Mouse (Mus musculus): ENCODE measurements at regions not wholly inside any gene's neighbourhood (a gene's known extent, or its start where the extent isn't known, plus 50 kb on each side); places are given as distances from the start of the nearest gene placed in this dataset.

- no peak for DNase-seq
Observed at GRCm38 (mm10) chr14:74397202-74397601, 243.4 kb upstream of the Htr2a start.

DNA sequence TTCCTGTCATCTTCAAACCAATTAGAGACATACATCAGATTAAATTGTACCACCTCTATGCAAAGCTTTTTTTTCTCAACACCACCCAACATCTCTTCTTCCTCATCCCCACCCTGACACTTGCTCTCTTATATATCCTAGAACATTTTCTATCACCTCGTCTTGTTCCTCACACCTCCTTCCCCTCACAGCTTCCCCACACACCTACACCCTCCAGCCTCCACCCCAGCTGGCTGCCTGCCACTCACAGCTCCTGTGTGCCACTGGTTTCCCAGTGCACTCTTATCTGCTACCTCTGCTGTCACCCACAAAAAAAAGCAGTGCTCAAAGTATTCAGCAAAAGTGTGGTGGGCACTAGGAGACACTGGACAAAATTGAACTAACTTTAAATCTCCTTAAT lies 231.2 kb upstream of the Htr2a start:
- DNase-seq = no peak

- no peak for DNase-seq
Observed at GRCm38 (mm10) chr14:74428226-74428625, 212.4 kb upstream of the Htr2a start.

GRCm38 (mm10) chr14:74464027-74464682 lies 176.5 kb upstream of the Htr2a start:
- DNase-seq = no peak

- no peak for DNase-seq
Observed at GRCm38 (mm10) chr14:74495504-74495903, 145.1 kb upstream of the Htr2a start.

DNA sequence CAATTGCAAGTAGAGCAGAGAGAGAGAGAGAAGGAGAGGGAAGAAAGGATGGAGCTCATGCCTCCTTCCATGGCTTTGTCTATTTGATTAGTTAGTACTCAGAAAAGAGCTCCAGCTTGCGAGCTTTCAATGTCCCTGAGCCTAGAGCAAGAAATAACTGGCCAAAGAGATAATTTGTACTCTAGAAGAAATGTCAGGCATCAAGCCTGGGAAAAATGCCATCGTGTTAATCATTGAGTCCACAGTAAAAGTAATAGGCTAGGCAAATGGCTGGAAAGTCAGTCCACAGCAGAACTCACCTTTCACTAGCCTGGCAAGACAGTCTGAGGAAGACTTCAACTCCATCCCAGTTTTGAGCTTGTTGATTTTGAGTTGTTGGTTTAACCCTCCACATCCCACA lies 129.1 kb upstream of the Htr2a start:
- no peak for DNase-seq

DNA sequence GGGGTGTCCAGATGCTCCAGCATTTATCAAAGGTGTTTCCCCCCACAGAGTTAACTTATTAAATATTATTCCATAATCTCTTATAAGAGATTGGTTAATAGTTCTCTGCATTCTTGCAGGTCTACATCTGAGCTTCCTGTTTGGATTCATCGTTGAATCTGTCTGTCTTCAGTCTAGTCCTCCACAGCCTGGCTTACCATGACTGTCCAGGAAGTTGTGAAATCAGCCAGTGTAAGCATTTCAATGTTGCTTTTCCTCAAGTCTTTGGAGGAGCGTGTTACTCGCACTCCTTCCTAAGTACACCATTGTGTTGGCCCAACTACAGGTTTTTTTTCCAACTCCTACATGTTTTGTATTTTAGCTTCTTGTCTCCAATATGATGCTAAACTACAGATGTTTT lies 124.2 kb upstream of the Htr2a start:
- no peak for DNase-seq

DNA sequence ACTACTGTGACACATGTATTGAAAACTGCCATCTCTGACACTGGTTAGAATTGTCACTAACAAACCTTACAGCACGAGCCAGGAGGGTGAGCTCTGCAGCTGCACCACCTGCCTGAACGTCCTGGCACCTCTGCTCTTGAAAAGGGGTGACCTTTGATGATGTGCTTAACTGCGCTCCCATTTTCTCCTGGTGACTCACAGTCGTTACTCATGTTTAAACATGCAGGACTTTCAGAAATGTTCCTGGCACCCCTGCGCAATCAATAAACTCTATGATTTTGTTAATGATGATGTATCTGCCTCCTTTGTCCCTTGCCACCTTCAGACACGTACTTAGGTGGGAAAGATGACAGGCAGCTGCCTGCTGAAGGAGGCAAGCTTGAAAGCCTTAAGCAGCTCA lies 121.1 kb upstream of the Htr2a start:
- DNase-seq = no peak

GRCm38 (mm10) chr14:74521669-74522068 lies 119.0 kb upstream of the Htr2a start:
- no peak for DNase-seq

DNA sequence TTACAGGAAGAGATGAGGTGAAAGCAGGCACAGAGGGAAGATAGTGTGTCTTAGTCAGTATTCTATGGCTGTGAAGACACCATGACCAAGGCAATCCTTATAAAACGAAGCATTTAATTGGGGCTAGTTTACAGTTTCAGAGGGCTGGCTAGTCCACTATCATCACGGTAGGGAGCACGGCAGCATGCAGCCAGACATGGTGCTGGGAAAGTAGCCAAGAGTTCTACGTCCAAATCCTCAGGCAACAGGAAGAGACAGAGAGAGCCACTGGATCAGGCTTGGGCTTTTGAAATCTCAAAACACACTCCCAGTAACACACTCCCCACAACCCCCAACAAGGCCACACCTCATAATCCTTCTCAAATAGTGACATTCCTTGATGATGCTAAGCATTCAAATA lies 113.4 kb upstream of the Htr2a start:
- DNase-seq = no peak

DNA sequence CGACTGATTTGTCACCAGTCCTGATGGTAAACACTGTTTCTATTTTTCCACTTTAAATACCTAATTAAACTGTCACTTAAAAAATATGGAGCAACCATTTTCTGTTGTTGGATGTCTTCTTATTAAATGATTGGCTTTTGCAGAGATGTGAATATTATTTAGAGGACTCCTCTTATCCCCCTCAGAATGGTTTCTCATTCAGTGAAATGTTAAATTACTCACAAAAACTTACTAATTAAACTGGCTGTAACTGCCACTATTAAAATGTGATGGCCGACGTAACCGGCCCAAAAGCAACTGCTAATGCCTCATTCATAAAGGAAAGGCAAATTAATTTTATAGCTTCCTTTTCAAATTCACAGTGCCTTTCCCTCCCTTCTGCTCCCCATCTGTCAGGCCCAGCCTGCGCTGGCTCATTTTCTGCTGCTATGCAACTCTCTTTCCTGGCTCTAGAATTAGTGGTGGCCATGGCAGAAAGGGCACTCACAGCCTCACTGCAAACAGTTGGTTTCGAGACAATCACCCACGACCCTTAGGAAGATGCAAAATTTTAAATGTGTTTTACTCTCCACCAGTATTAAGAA lies 111.2 kb upstream of the Htr2a start:
- DNase-seq = no peak

- DNase-seq = no peak
Observed at GRCm38 (mm10) chr14:74538187-74538586, 102.5 kb upstream of the Htr2a start.

DNA sequence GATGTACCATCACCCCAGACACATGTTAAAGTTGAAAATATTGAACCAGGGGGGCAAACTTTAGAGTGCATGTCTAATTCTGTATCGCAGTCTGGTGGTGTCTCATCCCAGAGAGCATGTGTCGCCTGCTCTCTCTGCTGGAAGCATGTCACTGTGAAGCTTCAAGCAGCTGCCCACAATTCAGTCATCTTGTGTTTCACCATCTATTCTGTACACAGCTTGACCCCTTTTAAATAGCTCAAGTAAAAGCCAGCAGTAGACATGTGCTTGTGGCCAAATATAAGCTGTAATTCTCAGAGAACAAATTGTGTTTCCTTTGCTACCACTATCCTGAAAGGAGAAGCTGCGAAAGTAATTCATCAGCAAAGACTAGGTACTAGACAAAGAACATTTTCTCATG lies 96.6 kb upstream of the Htr2a start:
- DNase-seq = no peak

DNA sequence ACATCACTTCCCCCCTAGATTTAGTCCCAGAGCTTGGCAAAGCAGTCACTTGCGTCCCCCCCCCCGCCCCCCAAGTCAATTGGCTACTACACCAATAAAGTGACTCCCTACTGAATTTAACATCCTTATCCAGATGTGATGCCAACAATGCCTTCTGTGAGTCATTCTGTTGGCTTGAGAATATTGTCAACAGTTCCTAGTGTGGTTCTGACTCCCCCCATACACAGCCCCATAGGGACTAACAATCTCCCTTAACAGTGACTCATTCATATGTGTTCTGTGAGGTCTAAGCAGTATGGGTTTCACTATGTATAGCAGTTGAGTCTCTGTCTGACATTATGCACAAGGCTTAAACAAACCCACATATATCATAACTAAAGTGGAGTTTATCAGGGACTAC lies 89.5 kb upstream of the Htr2a start:
- no peak for DNase-seq

- peak in 1 of 2 experiments; percentile 27 for DNase-seq
Observed at GRCm38 (mm10) chr14:74553636-74554035, 87.0 kb upstream of the Htr2a start.

DNA sequence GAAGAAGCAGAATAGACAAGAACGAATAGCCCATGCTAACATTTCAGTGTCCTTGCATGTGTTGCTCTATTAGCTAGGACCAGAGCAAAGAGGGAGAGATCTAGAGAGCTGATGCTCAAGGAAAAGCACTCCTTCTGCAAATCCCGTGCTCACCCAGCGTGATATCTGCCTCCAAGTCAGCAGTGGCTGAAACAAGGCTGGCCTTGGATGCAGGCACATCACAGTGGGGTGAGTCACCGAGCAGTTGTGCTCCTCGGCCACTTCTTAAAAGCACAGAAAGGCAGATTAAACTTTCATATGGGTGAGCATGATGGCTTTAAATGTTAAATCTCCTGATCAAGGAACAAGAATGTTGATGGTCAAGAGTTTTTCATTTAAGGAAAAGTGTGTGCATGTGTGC lies 82.3 kb upstream of the Htr2a start:
- no peak for DNase-seq

All from lung, adult 18-20 months (tissue).